Mouse (Mus musculus): ENCODE results near the gene Fkbp8. TPM values are rescaled to one million over a fixed set of nuclear protein-coding genes. Genes with fewer than 3 reads are reported as not detected.

Fkbp8 gene
- polyA plus RNA-seq, 1 experiment from 2014 or later = 360 TPM

- WGBS = 94% methylated on average over 4 of the region's 4 CpGs
- Histone ChIP-seq H3K4me3 (no peak overlapping the region), H3K27me3 (ENCODE audit: insufficient read depth, poor library complexity, severe bottlenecking) (no peaks in the 10 kb centered on the region), H3K9me3 (no peaks in the 10 kb centered on the region), H3K4me1 (replicated peaks) (peaks cover 25% of the 10 kb centered on the region), H3K36me3 (0 out of 2 replicates have a peak, but pooled peaks cover 3% of the 10 kb centered on the region), H3K27ac (no peak overlapping the region)
- no peak for DNase-seq (ENCODE audit: low spot score)
Measured at GRCm38 (mm10) chr8:70555079-70555747, 27.7 kb downstream of the Fkbp8 start.

GRCm38 (mm10) chr8:70558334-70558733 is 30.8 kb downstream of the Fkbp8 start:
- WGBS = 80% methylated on average over 4 of the region's 4 CpGs
- 0 out of 2 replicates have a peak, but pooled peaks cover 3% of the 10 kb centered on the region for H3K36me3 ChIP-seq
- H3K4me1 ChIP-seq (replicated peaks) = peaks cover 40% of the 10 kb centered on the region
- DNase-seq (ENCODE audit: low spot score) = no peak
- no peaks in the 10 kb centered on the region for H3K9me3 ChIP-seq
- H3K27ac ChIP-seq = no peak overlapping the region; the same call in 1 of the 2 replicates
- H3K4me3 ChIP-seq = no peak overlapping the region
- H3K27me3 ChIP-seq (ENCODE audit: insufficient read depth, poor library complexity, severe bottlenecking) = no peaks in the 10 kb centered on the region

DNA sequence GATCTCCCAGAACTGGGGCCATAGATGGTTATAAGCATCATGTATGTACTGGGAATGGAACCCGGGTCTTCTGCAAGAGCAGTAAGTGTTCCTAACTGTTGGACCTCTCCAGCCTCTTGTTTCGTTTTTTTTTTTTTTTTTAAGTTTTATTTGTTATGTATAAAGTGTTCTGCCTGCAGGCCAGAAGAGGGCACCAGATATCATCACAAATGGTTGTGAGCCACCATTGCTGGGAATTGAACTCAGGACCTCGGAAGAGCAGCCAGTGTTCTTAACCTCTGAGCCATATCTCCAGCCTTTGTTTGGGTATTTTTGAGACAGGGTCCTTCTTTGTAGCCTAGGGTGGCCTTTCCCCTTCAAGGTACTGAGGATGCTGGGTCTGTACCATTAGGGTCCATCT is 31.5 kb downstream of the Fkbp8 start:
- H3K27ac ChIP-seq = no peak overlapping the region
- peaks cover 40% of the 10 kb centered on the region for H3K4me1 ChIP-seq (replicated peaks)
- no peak overlapping the region for H3K4me3 ChIP-seq
- H3K9me3 ChIP-seq = no peaks in the 10 kb centered on the region
- DNase-seq (ENCODE audit: low spot score) = no peak
- H3K27me3 ChIP-seq (ENCODE audit: insufficient read depth, poor library complexity, severe bottlenecking) = no peaks in the 10 kb centered on the region
- H3K36me3 ChIP-seq = 0 out of 2 replicates have a peak, but pooled peaks cover 3% of the 10 kb centered on the region
- 82% methylated on average over 3 of the region's 3 CpGs for WGBS

DNA sequence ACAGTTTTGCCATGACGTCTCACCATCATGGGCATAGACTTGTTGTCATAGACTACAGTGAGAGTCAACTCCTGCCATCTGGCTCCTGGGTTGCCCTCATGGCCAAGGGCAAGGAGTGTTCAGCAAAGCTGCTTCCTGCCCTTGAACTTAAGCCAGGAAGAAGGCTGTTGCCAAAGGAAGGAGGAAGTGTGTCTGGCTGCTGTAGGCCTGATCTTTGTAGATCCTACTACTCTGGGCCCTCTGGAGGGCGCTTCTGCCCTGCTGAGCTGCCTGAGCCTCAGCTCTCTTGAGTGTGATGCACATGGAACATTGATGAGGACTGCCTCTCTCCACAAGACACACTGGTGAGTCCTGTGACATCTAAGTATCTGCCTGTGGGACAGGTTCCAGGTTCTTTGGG is 32.6 kb downstream of the Fkbp8 start:
- DNase-seq (ENCODE audit: low spot score) = no peak
- WGBS = 78% methylated on average over 2 of the region's 2 CpGs
- Histone ChIP-seq H3K4me1 (replicated peaks) (peaks cover 42% of the 10 kb centered on the region), H3K36me3 (0 out of 2 replicates have a peak, but pooled peaks cover 3% of the 10 kb centered on the region), H3K27me3 (ENCODE audit: insufficient read depth, poor library complexity, severe bottlenecking) (no peaks in the 10 kb centered on the region), H3K27ac (0 out of 2 replicates have a peak overlapping the region, but pooled peaks have one; percentile 4), H3K4me3 (no peak overlapping the region), H3K9me3 (no peaks in the 10 kb centered on the region)

- Histone ChIP-seq H3K4me3 (no peak overlapping the region), H3K27ac (peak overlapping the region; percentile 35; the same call in 1 of the 2 replicates), H3K27me3 (ENCODE audit: insufficient read depth, poor library complexity, severe bottlenecking) (no peaks in the 10 kb centered on the region), H3K36me3 (0 out of 2 replicates have a peak, but pooled peaks cover 3% of the 10 kb centered on the region), H3K9me3 (no peaks in the 10 kb centered on the region), H3K4me1 (replicated peaks) (peaks cover 41% of the 10 kb centered on the region)
- DNase-seq (ENCODE audit: low spot score) = no peak
- WGBS = 75% methylated on average over 3 of the region's 3 CpGs
Measured at GRCm38 (mm10) chr8:70560564-70560963, 33.0 kb downstream of the Fkbp8 start.

- 75% methylated on average over 4 of the region's 4 CpGs for WGBS
- no peak for DNase-seq (ENCODE audit: low spot score)
- Histone ChIP-seq H3K9me3 (no peaks in the 10 kb centered on the region), H3K4me3 (no peak overlapping the region), H3K4me1 (replicated peaks) (peaks cover 43% of the 10 kb centered on the region), H3K36me3 (no peaks in the 10 kb centered on the region), H3K27ac (0 out of 2 replicates have a peak overlapping the region, but pooled peaks have one; percentile 35), H3K27me3 (ENCODE audit: insufficient read depth, poor library complexity, severe bottlenecking) (no peaks in the 10 kb centered on the region)
Measured at GRCm38 (mm10) chr8:70561357-70561756, 33.8 kb downstream of the Fkbp8 start.

DNA sequence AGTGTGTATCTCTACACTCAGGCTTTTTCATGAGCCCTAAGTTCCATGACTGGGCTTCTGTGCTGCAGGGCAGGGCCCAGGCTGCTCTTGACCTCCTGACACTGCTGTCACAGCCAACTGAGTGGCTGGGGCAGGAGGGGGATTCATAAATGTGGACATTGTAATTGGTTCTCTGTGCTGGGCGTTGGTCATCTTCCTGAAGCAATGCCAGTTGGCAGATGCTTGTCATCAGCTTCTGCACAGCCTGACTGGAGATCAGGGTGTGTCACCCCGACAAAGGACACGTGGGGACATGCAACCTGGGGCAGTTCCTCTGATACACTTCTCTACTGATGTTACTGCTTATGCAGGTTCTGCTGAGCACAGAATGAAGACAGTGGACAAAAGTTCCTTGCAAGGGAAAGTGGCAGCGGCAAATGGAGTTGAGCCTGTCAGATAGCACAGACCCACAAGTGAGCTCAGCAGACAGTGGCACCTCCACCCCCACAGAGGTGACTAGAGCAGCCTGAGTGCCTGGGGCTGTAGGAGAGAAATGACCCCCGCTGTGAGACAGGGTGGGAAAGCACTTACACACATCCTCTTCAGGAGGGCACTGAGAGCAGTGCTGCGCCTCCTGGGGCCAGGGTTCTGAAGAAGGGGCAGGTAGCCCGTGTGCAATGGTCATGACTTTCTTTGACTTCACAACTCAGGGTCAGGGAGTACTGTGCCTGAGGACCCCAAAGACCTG is 34.4 kb downstream of the Fkbp8 start:
- H3K27ac ChIP-seq = peak overlapping the region; percentile 56; the same call in 1 of the 2 replicates
- H3K4me1 ChIP-seq (replicated peaks) = peaks cover 43% of the 10 kb centered on the region
- no peaks in the 10 kb centered on the region for H3K27me3 ChIP-seq (ENCODE audit: insufficient read depth, poor library complexity, severe bottlenecking)
- WGBS = 74% methylated on average over 7 of the region's 7 CpGs
- DNase-seq (ENCODE audit: low spot score) = no peak
- no peaks in the 10 kb centered on the region for H3K9me3 ChIP-seq
- no peak overlapping the region for H3K4me3 ChIP-seq
- no peaks in the 10 kb centered on the region for H3K36me3 ChIP-seq

GRCm38 (mm10) chr8:70562802-70563201 is 35.3 kb downstream of the Fkbp8 start:
- DNase-seq (ENCODE audit: low spot score) = no peak
- H3K4me3 ChIP-seq = no peak overlapping the region
- H3K36me3 ChIP-seq = no peaks in the 10 kb centered on the region
- H3K27me3 ChIP-seq (ENCODE audit: insufficient read depth, poor library complexity, severe bottlenecking) = no peaks in the 10 kb centered on the region
- no peak overlapping the region for H3K27ac ChIP-seq
- no peaks in the 10 kb centered on the region for H3K9me3 ChIP-seq
- 81% methylated on average over 3 of the region's 3 CpGs for WGBS
- peaks cover 43% of the 10 kb centered on the region for H3K4me1 ChIP-seq (replicated peaks)

GRCm38 (mm10) chr8:70563763-70564387 is 36.4 kb downstream of the Fkbp8 start:
- Histone ChIP-seq H3K27me3 (ENCODE audit: insufficient read depth, poor library complexity, severe bottlenecking) (no peaks in the 10 kb centered on the region), H3K27ac (no peak overlapping the region), H3K4me3 (no peak overlapping the region), H3K36me3 (no peaks in the 10 kb centered on the region), H3K4me1 (replicated peaks) (peaks cover 37% of the 10 kb centered on the region), H3K9me3 (no peaks in the 10 kb centered on the region)
- WGBS = 90% methylated on average over 6 of the region's 6 CpGs
- no peak for DNase-seq (ENCODE audit: low spot score)

DNA sequence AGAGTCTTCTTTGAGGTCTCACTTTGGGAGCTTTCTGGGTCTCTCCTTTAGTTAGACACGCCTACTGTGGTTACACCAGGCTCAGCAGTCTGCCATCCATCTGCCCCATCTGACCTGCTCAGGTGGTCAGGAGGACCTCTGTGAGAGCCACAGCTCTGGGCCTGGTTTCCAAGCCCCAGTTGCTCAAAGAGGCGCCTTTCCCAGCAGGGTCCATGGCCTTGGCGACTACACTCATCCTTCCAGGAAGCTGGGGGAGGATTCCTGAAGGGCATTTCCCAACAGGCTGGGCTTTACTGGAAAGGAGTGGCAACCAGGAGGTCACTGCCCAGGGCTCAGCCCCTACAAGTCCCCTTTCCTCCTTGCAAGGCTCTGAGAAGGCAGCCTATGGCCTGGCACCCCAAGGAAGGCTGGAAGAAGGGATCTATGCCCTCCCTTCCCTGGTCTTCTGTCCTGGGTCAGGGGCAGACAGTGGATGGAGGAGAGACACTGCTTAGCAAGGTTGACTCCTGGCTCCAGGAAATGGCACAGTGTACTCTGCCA is 37.2 kb downstream of the Fkbp8 start:
- Histone ChIP-seq H3K4me3 (no peak overlapping the region), H3K27ac (no peak overlapping the region), H3K36me3 (no peaks in the 10 kb centered on the region), H3K27me3 (ENCODE audit: insufficient read depth, poor library complexity, severe bottlenecking) (no peaks in the 10 kb centered on the region), H3K9me3 (no peaks in the 10 kb centered on the region), H3K4me1 (replicated peaks) (peaks cover 37% of the 10 kb centered on the region)
- WGBS = 84% methylated on average over 3 of the region's 3 CpGs
- DNase-seq (ENCODE audit: low spot score) = no peak

- H3K4me3 ChIP-seq = no peak overlapping the region
- no peak for DNase-seq (ENCODE audit: low spot score)
- 82% methylated on average over 3 of the region's 3 CpGs for WGBS
Measured at GRCm38 (mm10) chr8:70565561-70565960, 38.0 kb downstream of the Fkbp8 start.

DNA sequence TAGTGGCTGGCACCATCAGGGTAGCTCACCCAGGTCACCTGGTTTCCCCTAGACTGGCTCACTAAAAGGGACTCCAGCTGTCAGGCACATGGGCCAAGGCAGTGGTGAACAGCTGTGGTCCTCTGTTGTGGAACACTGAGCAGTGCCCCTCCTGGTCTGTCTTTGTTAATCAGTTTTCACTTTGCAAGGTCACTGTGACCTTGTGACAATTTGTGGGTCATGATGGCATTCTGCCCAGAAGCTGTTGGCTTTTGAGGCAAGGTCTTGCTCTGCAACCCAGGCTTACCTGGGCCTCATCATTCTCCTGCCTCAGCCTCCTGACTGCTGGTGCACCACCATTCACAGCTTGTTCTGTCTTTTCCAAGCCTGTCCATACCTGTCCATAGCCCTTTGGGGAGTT is 42.8 kb downstream of the Fkbp8 start:
- Histone ChIP-seq H3K27me3 (ENCODE audit: insufficient read depth, poor library complexity, severe bottlenecking) (no peaks in the 10 kb centered on the region), H3K4me1 (replicated peaks) (peaks cover 19% of the 10 kb centered on the region), H3K27ac (no peak overlapping the region), H3K9me3 (no peaks in the 10 kb centered on the region), H3K36me3 (peaks cover 26% of the 10 kb centered on the region), H3K4me3 (no peak overlapping the region)
- DNase-seq (ENCODE audit: low spot score) = no peak

More at GRCm38 (mm10) chr8:70565561-70565960, 38.0 kb downstream of the Fkbp8 start:
- peaks cover 32% of the 10 kb centered on the region for H3K4me1 ChIP-seq (replicated peaks)
- no peaks in the 10 kb centered on the region for H3K36me3 ChIP-seq
- H3K27me3 ChIP-seq (ENCODE audit: insufficient read depth, poor library complexity, severe bottlenecking) = no peaks in the 10 kb centered on the region
- no peaks in the 10 kb centered on the region for H3K9me3 ChIP-seq
- H3K27ac ChIP-seq = no peak overlapping the region
